Mouse (Mus musculus) bone marrow macrophage, adult 2 months (primary cell): ENCODE data around the gene Slc9b2.

Experiments used
- CTCF ChIP-seq: IDR thresholded peaks from 2 replicates; pipeline ENCODE4 v1.5.1; 2012; ENCODE audit warnings: low read depth, mild to moderate bottlenecking, low read length, moderate library complexity
- POLR2A ChIP-seq: IDR thresholded peaks from 2 replicates; pipeline ENCODE4 v1.6.1; 2012; ENCODE audit warnings: mild to moderate bottlenecking, low read depth, low read length, borderline replicate concordance

DNA sequence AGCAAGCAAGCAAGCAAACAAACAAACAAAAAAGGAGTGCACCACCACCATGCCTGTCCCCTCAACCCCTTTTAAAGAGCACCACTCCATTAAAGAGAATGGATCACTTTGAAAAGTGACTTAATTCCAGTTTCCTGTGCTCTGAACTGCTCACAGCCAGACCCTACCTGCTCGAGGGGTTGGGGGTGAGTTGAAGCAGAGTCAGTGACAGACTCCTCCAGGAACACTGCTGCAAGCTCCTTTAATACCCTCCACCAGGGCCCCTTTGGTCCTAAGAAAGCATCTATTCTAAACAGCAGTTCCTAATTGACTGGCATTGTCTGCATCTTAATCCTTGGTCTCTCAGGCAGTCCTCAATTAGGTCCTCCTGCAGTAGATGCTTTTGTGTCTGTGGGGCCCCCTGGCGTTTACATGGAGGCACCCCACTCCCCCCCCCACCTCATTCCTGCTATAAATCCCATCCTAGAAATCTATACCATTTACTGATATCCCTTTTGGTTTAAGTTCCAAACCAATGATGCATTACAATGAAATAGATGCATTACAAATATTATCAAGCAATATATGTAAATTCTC is 5.5 kb downstream of the Slc9b2 start:
- TF ChIP-seq CTCF (no peak), POLR2A (no peak)
